Mouse (Mus musculus) frontal cortex, postnatal 10 days (tissue): Measurements from ENCODE around the gene Cntnap1.

Experiments used
- DNase-seq, 2 experiments: peaks; one replicate each; pipeline ENCODE4 v3.0.0; 2022; ENCODE audit warnings: low spot score in 2 of 2, mixed read lengths in 1 of 2

The Cntnap1 gene

GRCm38 (mm10) chr11:101170811-101171610 lies 688 bp downstream of the Cntnap1 start, which contains the start of gene Plekhh3:
TSS of gene Plekhh3 (minus strand) at chr11:101171351.
- peak; percentile 95 for DNase-seq

DNA sequence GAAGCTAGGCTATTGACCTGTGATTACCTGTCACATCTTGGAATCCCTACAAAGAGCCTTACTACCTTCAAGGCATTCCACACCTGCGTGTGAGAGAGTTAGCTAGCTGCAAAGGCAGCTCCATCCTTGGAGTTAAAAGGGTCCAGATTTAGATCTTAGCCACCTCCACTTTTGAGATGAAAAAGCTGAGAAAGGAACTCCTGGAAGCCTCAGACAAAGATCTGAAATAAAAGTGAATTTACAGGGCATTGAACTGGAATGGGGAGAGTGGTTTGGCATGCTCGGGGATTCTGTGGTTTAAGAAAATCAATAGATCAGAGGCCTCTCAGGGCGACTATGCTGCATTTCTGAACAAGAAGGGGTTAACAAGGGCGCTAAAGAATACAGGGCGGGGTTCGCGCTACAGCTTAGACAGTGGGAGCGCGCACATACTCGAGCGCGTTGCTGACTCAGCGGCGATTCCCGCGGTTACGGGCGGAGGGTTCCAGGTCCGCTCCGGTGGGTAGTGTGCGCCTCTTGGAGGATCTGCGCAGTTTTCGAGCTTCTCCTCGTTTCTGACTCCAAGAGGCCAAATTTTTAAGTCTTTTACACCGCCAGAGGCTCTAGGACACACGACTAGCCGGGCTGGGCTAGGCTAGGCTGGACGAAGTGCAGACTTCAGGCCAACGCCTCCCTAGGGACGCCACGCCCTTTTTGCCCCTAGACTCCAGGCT lies 1.6 kb downstream of the Cntnap1 start:
- peak in 1 of 2 experiments; percentile 68 for DNase-seq

GRCm38 (mm10) chr11:101172434-101172815 lies 2.1 kb downstream of the Cntnap1 start:
- DNase-seq, result no peak

DNA sequence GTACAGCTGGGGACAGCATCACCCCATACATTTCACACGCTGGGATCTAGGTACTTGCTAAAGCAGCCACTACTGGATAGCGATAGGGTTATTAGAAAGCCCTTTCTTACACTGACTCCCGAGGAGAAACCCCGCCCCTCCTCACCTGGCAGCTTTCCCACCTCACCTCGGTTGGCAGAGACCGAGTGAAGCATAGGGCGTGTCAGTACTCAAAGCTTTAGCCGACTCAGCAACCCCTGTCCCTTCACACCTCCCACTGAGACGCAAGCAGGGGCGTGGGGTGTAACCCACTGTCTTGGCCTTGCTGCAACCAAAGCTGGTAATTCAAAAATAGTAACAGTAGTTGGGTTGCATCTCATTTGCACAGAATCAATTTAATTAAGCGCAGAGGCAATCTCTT lies 2.8 kb downstream of the Cntnap1 start:
- no peak for DNase-seq

DNA sequence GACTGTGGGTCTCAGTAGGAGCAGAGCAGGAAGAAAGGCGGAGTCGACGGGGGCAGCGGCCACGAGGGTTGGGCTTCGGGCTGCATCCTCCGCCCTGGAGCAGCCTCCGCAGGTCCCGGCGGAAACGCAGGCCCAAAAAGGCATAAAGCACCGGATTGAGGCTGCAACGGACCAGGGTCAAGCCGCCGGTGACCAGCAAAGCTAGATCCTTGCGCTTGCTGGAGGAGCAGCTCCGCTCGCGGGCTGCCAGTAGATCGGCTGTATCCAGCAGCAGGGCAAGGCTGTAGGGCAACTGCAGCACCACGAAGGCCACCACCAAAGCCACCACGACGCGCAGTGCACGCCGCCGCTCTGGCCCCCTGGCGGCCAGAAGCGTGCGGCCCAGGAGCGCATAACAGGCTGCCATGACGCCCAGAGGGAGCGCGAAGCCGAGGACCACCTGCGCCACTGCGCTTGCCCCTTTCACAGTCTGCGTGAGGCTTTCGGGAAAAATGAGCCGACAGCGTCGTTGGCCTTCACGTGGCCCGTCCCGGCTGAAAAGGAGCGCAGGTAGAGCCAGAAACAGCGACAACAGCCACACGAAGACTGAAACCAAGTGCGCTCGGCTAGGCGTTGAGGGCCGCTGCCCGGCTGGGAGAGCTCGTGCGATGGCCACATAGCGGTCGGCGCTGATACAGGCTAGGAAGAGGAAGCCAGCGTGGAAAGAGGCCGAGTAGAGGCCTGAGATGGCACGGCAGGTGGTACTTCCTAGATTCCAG lies 3.5 kb downstream of the Cntnap1 start:
- peak in 1 of 2 experiments; percentile 70 for DNase-seq

DNA sequence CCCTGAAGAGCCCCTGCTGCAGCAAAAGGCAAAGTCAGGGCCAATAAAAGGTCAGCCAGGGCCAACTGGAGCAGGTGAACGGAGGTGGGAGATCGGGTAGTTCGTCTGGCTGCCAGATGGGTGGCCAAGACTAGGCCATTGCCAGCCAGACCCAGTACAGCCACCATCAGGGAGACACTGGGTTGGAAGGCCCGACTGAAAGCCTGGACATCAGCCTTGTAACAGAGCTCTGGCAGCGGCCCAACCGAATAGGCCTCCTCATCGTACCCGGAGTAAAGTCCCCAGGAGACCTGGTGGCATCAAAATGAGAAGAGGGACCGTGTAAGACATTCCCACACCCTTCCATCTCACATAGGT lies 4.0 kb downstream of the Cntnap1 start:
- no peak for DNase-seq

- DNase-seq, result no peak
Observed at GRCm38 (mm10) chr11:101174851-101175628, 4.7 kb downstream of the Cntnap1 start, which contains the start of gene Ccr10. TSS of gene Ccr10 (minus strand) at chr11:101175443.

GRCm38 (mm10) chr11:101175636-101176116 lies 5.4 kb downstream of the Cntnap1 start:
- DNase-seq, result peak in 1 of 2 experiments; percentile 55

GRCm38 (mm10) chr11:101176117-101176691 lies 5.9 kb downstream of the Cntnap1 start:
- DNase-seq, result peak in 1 of 2 experiments; percentile 49

DNA sequence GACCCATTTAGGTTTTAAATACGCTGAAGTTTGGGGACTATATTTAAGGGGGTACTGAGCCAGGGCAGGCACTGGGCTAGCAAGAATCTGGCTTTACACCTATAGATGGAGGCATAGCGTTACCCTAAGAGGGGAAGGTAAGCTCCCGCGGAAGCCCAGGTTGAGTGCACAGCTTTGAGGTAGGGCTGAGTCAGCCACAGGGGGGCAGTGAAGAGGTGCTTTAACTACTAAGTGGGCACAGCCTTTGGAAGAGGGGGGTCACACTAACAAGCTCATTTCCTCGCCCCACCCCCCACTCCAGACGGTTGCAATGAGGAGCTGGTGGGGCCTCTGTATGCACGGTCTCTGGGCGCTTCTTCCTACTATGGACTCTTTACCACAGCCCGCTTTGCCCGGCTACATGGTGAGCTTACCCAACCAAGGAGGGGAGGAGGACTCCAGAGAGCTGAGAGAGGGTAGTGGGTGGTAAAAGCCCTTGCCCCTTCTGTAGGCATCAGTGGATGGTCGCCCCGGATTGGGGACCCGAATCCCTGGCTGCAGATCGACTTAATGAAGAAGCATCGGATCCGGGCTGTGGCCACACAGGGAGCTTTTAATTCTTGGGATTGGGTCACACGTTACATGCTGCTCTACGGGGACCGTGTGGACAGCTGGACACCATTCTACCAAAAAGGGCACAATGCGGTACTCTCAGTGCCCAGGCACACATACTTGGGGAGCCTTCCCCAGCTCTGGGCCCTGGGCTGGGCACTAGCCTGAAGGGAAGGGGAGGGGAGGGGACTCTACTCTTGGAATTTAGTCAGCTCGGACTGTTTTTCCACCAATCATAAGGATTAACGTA lies 6.8 kb downstream of the Cntnap1 start:
- peak; percentile 57 to 69 for DNase-seq

DNA sequence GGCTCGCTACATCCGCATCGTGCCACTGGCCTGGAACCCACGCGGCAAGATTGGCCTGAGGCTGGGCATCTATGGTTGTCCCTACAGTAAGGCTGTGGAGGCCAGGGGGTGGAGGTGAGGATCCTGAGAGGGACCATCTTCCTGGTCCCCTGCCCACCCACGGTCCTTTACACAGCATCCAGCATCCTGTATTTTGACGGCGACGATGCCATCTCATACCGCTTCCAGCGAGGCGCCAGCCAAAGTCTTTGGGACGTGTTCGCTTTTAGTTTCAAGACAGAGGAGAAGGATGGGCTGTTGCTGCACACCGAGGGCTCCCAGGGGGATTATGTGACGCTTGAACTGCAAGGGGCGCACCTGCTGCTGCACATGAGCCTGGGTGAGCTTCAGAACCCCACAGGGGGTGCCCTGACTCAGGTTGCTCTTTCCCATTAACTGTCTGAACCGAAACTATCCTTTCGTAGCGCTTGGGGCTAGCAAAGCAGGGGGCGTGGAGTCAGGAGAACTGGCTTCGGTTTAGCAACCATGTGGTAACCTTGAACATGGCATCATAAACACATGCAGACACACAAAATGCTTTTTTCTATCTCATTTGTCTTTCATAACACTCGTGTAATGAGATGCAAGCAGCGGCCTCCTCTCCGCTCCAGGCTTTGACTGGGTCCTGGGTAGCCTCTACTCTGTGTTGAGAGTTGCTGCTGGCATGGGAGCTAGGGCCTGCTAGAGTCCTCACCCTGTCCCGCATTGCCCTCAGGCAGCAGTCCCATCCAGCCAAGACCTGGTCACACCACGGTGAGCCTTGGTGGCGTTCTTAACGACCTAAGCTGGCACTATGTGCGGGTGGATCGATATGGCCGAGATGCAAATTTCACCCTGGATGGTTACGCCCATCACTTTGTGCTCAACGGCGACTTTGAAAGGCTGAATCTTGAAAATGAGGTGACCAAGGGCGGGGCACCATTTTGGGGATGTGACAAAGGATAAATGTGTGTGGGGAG lies 8.0 kb downstream of the Cntnap1 start:
- DNase-seq, result no peak

DNA sequence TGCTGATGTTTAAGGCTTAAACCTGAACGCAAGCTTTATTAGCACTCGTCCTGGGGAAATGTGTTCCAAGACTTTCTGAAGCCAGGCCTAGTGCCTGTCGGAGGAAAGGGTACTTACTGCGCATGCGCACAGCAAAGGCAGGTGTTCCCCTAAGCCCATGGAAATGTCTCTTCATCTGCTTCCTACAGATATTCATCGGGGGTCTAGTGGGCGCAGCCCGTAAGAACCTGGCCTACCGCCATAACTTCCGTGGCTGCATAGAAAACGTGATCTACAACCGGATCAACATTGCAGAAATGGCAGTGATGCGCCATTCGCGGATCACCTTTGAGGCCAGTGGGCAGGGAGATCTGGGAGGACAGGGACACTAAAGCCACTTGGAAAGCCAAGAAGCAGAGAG lies 9.0 kb downstream of the Cntnap1 start:
- no peak for DNase-seq

DNA sequence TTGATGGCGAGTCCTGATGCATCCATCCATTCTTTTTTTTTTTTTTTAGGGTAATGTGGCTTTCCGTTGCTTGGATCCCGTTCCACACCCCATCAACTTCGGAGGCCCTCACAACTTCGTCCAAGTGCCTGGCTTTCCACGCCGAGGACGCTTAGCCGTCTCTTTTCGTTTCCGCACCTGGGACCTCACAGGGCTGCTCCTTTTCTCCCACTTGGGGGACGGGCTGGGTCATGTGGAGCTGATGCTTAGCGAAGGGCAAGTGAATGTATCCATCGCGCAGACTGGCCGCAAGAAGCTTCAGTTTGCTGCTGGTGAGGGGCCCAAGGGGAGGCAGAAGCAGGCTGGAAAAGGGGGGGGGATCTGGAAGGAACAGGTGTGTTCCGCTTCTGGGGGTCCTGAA lies 9.9 kb downstream of the Cntnap1 start:
- no peak for DNase-seq

DNA sequence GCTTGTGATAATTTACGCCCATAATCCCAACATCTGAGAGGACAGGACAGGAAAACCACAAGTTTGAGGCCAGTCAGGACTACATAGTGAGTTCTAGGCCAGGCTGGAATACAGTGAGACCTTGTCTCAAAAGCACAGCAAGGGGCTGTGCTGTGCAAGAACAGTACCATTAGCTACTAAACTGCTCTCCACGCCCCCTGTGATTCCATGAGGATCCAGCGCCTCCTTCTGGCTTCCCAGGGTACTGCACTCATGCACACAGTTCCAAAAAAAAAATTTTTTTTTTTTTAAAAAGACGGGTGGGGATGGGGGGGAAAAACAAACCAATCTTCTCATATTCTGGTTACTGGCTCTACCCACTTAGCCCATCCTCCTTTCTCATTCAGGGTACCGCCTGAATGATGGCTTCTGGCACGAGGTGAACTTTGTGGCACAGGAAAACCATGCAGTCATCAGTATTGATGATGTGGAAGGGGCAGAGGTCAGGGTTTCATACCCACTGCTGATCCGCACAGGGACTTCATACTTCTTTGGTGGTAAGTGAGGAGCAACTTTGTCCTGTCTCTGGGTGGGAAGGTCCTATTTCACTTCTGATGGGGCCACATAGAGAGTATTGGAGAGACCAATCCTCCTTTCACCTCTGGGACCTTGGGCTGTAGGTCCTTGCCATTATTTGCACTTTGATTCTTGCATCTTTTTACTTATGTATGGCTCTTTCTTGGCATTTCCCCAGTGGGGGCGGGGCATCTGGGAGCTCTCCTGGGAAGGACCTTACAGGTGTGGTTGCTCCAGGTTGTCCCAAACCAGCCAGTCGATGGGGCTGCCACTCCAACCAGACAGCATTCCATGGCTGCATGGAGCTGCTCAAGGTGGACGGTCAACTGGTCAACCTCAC lies 10.8 kb downstream of the Cntnap1 start:
- no peak for DNase-seq

DNA sequence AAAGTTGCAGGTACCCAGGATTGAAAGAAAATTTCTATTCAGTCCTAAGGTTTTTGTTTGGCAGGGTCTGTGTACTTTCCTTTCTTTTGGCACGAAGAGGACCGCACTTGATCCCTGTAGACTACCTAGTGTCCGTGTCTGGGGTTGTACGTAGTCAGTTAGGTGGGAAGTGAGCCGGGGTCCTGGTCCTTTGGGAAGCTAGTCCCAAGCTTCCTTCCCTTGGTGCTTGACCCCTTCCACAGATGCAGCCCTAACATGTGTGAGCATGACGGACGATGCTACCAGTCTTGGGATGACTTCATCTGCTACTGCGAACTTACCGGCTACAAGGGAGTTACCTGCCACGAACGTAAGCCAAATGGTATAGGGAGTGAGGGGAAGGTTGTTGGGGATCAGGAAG lies 11.6 kb downstream of the Cntnap1 start:
- no peak for DNase-seq

GRCm38 (mm10) chr11:101182771-101183517 lies 12.6 kb downstream of the Cntnap1 start:
- no peak for DNase-seq

- DNase-seq, result no peak
Observed at GRCm38 (mm10) chr11:101184984-101185383, 14.7 kb downstream of the Cntnap1 start.
